Mouse (Mus musculus) heart, adult 2 months (tissue): ENCODE measurements at regions not wholly inside any gene's neighbourhood (a gene's known extent, or its start where the extent isn't known, plus 50 kb on each side); places are given as distances from the start of the nearest gene placed in this dataset.

Experiments
- CTCF ChIP-seq: fragments of 200-600 bp; IDR thresholded peaks from 2 replicates; pipeline ENCODE4 v1.8.1; 2022; ENCODE audit warnings: antibody characterized with exemption, mild to moderate bottlenecking, moderate library complexity
- EP300 ChIP-seq: fragments of 200-500 bp; IDR thresholded peaks from 2 replicates; pipeline ENCODE4 v1.6.1; 2011; ENCODE audit warnings: low read depth, low read length, control low read depth; ENCODE audit not compliant: insufficient read depth
- POLR2A ChIP-seq: fragments of 200-500 bp; IDR thresholded peaks from 2 replicates; pipeline ENCODE4 v1.6.1; 2011; ENCODE audit warnings: mild to moderate bottlenecking, low read depth, low read length, control low read depth; ENCODE audit not compliant: insufficient read depth

DNA sequence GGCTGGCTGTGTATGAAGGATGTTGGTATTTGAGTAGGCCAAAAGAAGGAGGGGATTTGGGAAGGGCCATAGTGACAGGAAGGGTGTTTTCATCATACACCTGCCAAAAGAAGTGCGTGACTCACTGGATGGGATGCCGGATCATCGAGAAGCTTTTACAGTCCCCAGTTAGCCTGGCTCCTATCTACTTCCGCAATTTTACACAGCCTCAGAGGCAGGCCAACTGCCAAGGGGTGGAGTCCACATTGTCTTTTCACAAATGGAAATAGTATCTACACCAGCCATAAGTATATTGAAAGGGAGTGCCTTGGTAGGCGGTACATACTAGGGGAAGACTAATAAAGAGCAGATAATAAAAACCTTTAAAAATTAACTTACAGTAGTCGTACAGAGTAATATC lies 189.3 kb downstream of the Mid1ip1 start:
- TF ChIP-seq POLR2A, result no peak
- no peak for TF ChIP-seq CTCF
- no peak for TF ChIP-seq EP300
